In genomic region chr15:79651481-79651880, GRCm38 (mm10) we compare ENCODE assay signal across 11 mouse cellular contexts. TPM values are rescaled to one million over a fixed set of nuclear protein-coding genes. Genes with fewer than 3 reads are reported as not detected.
DNase-seq lines count a peak whose midpoint lies in the region; TF ChIP-seq lines count a peak whose summit lies in the region.
"Had no signal": no experiment of that assay in that cellular context is flagged by ENCODE, and none has a peak within 500 bp of the region (broad histone marks: within the 10 kb centered on the region; RNA-seq: fewer than 3 reads in every experiment).

No protein-coding gene starts in this region.

- 75% methylated on average over 4 of the region's 4 CpGs for WGBS in olfactory bulb, adult 2 months

- H3K4me3 ChIP-seq in left cerebral cortex, adult 2 months = no peak overlapping the region
- H3K4me3 ChIP-seq in olfactory bulb, adult 2 months (ENCODE audit: insufficient read depth, low read depth, low read length) = no peak overlapping the region
- H3K4me3 ChIP-seq: limb, embryonic 12.5 days had no signal

- H3K27ac ChIP-seq in left cerebral cortex, adult 2 months = no peak overlapping the region
- no peak overlapping the region for H3K27ac ChIP-seq in olfactory bulb, adult 2 months (ENCODE audit: insufficient read depth, low read depth, low read length)
- H3K27ac ChIP-seq: limb, embryonic 12.5 days had no signal

- peaks cover 8% of the 10 kb centered on the region for H3K4me1 ChIP-seq in olfactory bulb, adult 2 months (ENCODE audit: control insufficient read depth, insufficient read depth, low read length)
- H3K4me1 ChIP-seq: limb, embryonic 12.5 days had no signal

- DNase-seq in adrenal gland, postnatal 10 days = peak; percentile 41
- DNase-seq in adrenal gland, postnatal 25 days = no peak
- DNase-seq in left cerebral cortex, adult 2 months (ENCODE audit: extremely low spot score in 1 of 2, low spot score in 2 of 2) = no peak
- DNase-seq in left cerebral cortex, adult 11 months (ENCODE audit: low spot score) = no peak
- DNase-seq in R1 (ENCODE audit: low read depth, low spot score) = peak; percentile 80
- no peak for DNase-seq in cerebellum, adult 11-12 months
- DNase-seq in layer of hippocampus, adult 9-10 months (ENCODE audit: low spot score) = no peak
- DNase-seq: cerebellum, adult 18-20 months; right cerebral cortex, postnatal 14 days had no signal

- TF ChIP-seq CTCF in left cerebral cortex, adult 2 months (IDR thresholded peaks at IDR 0.05) = peak; percentile 55
- peak; percentile 55 for TF ChIP-seq CTCF in olfactory bulb, adult 2 months (IDR thresholded peaks at IDR 0.05; ENCODE audit: insufficient read depth, low read depth, low read length)

- TF ChIP-seq POLR2A in olfactory bulb, adult 2 months (IDR thresholded peaks at IDR 0.05; ENCODE audit: insufficient read depth, low read depth, low read length) = no peak

- intact Hi-C loops in left cerebral cortex, adult 2 months (cut with DNase I) = loop anchor here (10.0 kb wide), 1 partner anchor 427 kb away; the partner anchor contains the start of genes Gm49486 and Pick1

RNA-seq across cellular contexts. Expression of gene Fam227a, which starts 7.3 kb away (rescaled TPM):
- 1 to 10 TPM; 2.8 to 3.1 TPM for total RNA-seq in adrenal gland, postnatal 10 days (2021)
- 2.9 and 4.1 TPM in 2 replicates for total RNA-seq in adrenal gland, postnatal 25 days (2021)
- total RNA-seq in left cerebral cortex, adult 2 months (2021) = 10 to 100 TPM; 12.9 to 13.6 TPM
- not detected in 2 replicates for polyA plus RNA-seq in olfactory bulb, adult 2 months (2012; ENCODE audit: insufficient read depth, insufficient read length, low replicate concordance, missing spikeins)

RNA-seq across cellular contexts. Expression of gene Cby1, which starts 7.5 kb away (rescaled TPM):
- total RNA-seq in adrenal gland, postnatal 10 days (2021) = 10 to 100 TPM; 22.7 to 26.0 TPM
- 15.0 and 24.5 TPM in 2 replicates for total RNA-seq in adrenal gland, postnatal 25 days (2021)
- total RNA-seq in left cerebral cortex, adult 2 months (2021) = 10 to 100 TPM; 42.6 to 49.4 TPM
- polyA plus RNA-seq in olfactory bulb, adult 2 months (2012; ENCODE audit: insufficient read depth, insufficient read length, low replicate concordance, missing spikeins) = not detected in 2 replicates

RNA-seq across cellular contexts. Expression of gene Tomm22, which starts 19.2 kb away (rescaled TPM):
- total RNA-seq in adrenal gland, postnatal 10 days (2021) = 100 to 1,000 TPM; 143 to 156 TPM
- total RNA-seq in adrenal gland, postnatal 25 days (2021) = 82.7 and 113 TPM in 2 replicates
- total RNA-seq in left cerebral cortex, adult 2 months (2021) = 10 to 100 TPM; 81.8 to 96.6 TPM
- not detected in 2 replicates for polyA plus RNA-seq in olfactory bulb, adult 2 months (2012; ENCODE audit: insufficient read depth, insufficient read length, low replicate concordance, missing spikeins)

RNA-seq across cellular contexts. Expression of gene Josd1, which starts 36.2 kb away (rescaled TPM):
- total RNA-seq in adrenal gland, postnatal 10 days (2021) = 10 to 100 TPM; 45.1 to 50.7 TPM
- total RNA-seq in adrenal gland, postnatal 25 days (2021) = 26.8 and 27.9 TPM in 2 replicates
- total RNA-seq in left cerebral cortex, adult 2 months (2021) = 10 to 100 TPM; 64.3 to 68.0 TPM
- polyA plus RNA-seq in olfactory bulb, adult 2 months (2012; ENCODE audit: insufficient read depth, insufficient read length, low replicate concordance, missing spikeins) = not detected in 2 replicates

RNA-seq across cellular contexts. Expression of gene Gtpbp1, which starts 39.2 kb away (rescaled TPM):
- 10 to 100 TPM; 26.7 to 30.0 TPM for total RNA-seq in adrenal gland, postnatal 10 days (2021)
- 30.1 and 34.7 TPM in 2 replicates for total RNA-seq in adrenal gland, postnatal 25 days (2021)
- total RNA-seq in left cerebral cortex, adult 2 months (2021) = 10 to 100 TPM; 54.2 to 58.0 TPM
- not detected in 2 replicates for polyA plus RNA-seq in olfactory bulb, adult 2 months (2012; ENCODE audit: insufficient read depth, insufficient read length, low replicate concordance, missing spikeins)

Comparison
In these comparisons a context has a peak if more than half of its experiments do, and no peak if none do; other contexts are left out.
1. DNase-seq: peak in adrenal gland, postnatal 10 days (single experiment) and R1 (single experiment); none in adrenal gland, postnatal 25 days (single experiment), left cerebral cortex, adult 2 months (0 of 2), left cerebral cortex, adult 11 months (single experiment), cerebellum, adult 11-12 months (single experiment) and layer of hippocampus, adult 9-10 months (single experiment).